Mouse (Mus musculus) right cerebral cortex, adult 2 months (tissue): ENCODE results near the gene Ucp3.

Source experiments
- DNase-seq, 2 experiments: peaks; one replicate each; pipeline ENCODE4 v3.0.0; 2021 to 2022; ENCODE audit warnings: low spot score in 2 of 2

Ucp3 gene

GRCm38 (mm10) chr7:100472777-100473176 lies at the start of gene Ucp3:
Ucp3 (plus strand) TSS chr7:100472990.
- no peak for DNase-seq

GRCm38 (mm10) chr7:100425795-100426194 lies 47.0 kb upstream of the Ucp3 start:
- DNase-seq = no peak

DNA sequence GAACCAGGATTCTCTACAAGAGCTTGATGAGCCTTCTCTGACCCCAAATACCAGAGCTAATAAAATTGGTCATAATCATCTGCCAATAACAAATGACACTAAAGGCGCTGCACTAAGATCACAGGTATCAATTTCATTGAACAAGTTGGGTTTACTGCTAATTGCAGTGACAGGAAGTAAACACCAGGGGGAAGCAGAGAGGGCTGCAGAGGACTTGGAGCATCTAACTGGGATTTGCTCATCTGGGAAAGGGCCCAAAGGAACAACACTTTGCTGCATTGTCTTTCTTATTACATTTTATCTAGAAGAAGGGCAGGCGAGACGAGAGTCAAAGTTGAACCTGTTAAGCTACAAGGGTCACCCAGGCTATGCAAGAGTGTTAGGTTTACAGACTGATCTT lies 43.7 kb upstream of the Ucp3 start:
- peak; percentile 59 to 71 for DNase-seq

DNA sequence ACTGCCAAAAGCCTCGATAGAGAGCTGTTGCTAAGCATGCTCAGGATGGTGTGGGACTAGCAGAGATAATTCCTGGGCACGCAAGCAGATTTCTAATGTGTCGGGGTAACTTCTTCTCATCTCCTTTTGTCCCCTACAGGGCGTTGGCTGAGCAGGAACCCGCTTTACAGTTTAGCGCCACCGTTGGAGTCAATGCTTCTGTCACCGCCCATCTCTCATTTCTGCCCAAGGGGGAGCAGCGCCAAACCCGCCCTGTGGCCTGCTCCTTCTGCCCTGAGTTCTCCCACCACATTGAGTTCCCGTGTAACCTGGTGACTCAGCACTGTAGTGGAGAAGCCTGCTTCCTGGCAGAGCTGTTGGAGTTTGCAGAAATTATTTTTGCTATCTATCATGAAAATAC lies 42.9 kb upstream of the Ucp3 start:
- no peak for DNase-seq

DNA sequence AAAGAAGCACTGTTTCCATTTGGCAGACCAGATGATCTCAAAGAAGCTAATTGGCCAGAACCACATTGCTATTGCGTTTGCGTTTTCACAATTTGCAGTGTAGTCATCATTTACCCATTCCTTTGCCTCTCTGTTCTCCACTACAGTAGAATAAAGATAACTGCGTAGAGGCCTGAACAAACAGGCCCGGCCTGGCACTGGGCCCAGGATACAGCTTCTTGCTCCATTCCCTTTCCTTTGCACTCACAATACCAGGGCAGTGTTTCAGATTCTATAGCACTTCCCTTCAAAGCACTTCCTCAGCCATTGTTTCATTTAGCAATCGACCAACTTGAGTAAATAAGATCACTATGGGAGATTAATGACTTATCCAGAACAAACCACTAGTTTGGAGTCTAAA lies 41.7 kb upstream of the Ucp3 start:
- peak in 1 of 2 experiments; percentile 16 for DNase-seq

DNA sequence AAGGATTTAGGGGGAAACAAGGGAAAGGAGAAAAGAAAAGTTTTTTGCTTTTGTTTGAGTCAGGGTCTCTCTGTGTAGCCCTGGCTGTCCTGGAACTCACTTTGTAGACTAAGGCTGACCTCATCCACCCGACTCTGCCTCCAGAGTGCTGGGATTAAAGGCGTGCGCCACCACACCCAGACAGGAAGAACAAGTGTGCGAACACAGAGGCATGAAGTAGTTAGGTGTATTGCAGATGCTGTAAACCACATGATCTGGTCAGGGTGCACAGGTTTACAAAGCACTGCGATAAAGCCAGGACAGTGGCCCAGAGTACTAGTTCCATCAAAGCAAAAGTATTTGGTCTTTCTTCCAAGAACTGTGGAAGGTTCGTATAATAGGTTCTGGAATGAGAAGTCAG lies 39.5 kb upstream of the Ucp3 start:
- DNase-seq = no peak

- DNase-seq = no peak
Measured at GRCm38 (mm10) chr7:100443728-100444127, 29.1 kb upstream of the Ucp3 start.

- DNase-seq = peak in 1 of 2 experiments; percentile 18
Measured at GRCm38 (mm10) chr7:100446271-100446670, 26.5 kb upstream of the Ucp3 start.

DNA sequence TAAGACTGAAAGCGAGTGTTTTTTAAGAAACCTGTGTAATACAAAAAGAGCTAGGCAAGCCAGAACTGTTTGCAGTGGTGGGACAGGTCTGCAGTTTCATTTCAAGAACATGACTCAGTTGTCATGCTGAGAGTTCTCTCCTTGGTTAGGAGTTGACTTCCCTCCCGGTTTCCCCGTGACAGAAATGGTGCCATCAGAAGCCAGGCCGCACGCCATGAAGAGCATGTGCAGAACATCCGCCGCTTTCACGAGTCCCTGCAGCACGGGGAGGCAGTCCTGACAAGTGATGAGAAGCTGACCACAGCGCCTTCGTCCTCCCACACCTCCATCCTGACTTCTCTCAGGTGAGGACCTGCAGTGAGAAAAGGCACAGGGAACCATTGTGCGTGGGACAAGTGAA lies 24.3 kb upstream of the Ucp3 start:
- no peak for DNase-seq

GRCm38 (mm10) chr7:100448985-100449384 lies 23.8 kb upstream of the Ucp3 start:
- DNase-seq = no peak

- DNase-seq = no peak
Measured at GRCm38 (mm10) chr7:100458153-100458552, 14.6 kb upstream of the Ucp3 start.

GRCm38 (mm10) chr7:100459862-100460261 lies 12.9 kb upstream of the Ucp3 start:
- no peak for DNase-seq

DNA sequence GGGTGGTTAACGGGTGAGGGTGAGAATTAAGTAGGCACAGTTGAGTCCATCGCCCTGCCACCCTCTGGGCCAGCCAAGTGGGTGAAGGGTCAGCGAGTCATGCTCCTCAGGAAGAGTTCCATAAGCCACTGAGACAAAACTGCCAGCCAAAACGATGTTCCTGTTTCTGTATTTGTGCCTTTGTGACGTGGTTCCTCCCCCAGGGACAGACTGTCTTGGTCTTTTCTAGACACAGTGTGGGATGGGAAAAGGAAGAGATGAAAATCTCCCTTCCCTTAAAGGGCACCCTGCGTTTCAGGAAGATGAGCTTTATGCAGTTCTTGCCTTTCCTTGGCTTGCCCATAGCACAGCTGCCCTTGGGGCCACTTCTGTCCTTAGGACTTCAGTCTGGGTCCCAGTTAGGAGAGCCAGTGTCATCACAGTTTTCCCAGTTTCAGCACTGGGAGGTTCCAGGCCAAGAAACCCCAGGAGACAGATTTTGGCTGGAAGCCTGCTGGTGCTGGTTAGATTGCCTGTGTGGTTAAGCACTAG lies 11.1 kb upstream of the Ucp3 start:
- peak; percentile 66 to 78 for DNase-seq

DNA sequence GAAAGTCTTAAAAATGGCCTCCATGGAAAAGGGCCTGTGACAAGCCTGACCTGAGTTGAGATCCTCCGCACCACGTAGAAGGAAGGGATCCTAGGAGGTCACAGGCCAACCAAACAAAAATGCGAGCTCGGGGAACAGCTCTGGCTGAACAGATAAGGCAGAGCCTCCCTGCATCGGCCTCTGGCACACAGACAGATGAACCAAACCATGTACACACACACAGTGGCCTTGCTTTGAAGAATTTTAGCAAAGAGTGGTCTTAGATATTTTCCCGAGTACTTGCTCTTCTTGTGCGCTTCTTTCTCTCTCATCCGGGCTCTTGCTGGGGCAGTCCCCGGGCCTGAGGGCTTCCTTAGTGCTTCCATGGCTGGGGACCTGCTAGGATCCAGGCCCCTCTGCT lies 9.6 kb upstream of the Ucp3 start:
- no peak for DNase-seq

DNA sequence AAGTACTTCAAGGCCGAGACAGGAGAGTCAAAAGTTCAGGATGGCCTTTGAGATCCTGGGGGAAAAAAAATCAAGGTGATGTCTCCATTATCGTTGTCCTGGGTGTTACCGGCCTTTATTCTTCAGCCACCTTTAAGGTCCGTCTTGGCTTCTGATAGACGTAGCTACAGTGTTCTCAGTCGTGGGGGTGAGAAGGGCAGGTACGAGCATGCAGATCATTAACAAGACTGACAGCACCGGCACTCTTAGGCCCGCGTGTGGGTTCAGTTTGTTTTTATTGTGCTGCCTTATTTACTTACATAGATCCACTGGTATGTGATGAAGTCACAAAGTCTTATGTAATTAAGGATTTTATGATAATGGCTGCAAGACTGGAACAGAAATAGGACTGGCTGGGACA lies 9.0 kb upstream of the Ucp3 start:
- no peak for DNase-seq

- DNase-seq = no peak
Measured at GRCm38 (mm10) chr7:100464248-100464647, 8.5 kb upstream of the Ucp3 start.

DNA sequence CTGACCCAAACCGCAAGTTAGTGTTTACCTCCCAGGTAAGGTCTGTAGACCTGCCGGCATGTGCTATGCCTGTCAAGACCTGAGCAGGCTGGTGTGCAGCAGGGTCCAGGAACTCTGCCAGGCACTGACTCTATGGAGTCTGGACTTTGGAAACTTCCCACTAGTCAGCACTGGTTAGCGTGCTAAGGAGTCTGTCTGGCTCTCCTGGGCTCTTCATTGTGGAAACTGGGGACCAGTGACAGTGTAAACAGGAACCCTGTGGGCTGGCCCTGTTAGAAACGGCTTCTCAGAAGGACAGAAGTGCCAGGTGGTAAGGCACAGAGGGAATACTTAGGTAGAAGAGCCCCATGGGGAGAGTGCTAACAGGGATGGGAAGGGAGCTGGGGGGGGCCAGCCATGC lies 7.5 kb upstream of the Ucp3 start:
- DNase-seq = no peak

DNA sequence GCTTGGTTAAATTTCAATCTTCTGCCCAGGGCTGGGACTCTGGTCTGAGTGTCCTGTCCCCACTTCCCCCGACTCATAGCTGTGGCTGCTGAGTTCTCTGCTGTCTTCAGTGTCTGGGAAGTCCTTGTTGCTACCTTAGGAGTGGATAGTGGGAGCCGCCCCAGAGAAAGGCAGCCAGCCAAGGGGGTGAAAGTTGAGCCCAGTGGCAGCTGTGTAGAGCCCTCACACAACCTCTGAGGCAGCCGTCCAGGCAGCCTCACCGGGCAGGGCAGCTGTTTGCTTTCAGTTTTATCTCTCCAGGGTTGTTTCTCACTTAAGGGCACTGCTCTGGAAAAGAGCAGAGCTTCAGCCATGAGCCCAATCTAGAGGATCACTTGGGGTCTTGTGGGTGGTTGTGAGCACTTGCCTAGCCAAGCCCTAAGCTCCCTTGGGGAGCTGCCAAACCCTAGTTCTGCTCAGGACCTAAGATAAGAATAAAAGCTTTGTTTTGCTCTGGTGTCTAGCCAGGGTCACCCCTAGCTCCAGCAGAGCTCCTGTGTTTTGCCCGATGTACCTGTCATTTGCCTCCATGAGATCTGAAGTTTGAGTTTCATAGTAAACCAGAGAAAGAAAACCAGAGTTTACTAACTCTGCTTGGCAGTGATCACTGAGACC lies 7.0 kb upstream of the Ucp3 start:
- DNase-seq = no peak

DNA sequence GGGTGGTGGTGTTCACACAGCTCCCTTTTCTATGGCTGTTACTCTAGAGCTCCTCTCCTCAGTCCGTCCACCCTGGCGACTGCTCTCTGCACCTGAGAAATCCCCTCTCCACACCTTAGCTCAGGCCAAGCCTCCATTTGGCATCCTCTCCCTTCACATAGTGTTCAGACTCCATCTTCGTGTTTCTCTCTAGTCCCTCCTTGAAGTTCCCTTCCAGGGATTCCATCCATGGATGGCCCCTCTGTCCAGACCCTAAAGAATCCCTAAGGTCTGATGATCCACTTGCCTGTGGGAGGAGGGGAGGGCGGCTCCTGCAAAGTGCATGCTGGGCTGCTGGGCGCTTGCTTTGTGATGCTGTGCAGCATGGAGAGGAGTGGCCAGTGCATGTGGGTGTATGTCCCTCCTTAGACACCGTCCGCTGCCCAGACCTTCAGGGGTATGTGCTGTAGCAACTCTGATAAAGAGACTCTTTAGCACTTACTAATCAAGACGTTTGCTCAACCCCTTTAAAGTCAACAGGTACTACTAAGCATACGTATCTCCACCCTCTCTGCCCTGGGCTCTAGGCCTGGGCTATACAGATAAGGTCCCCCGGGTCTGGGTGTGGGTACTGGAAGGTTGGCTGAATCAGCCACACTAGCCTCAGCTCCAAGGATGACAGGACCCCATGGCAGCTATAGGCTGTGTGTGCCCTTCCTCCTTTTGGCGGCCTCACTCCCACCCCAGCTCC lies 5.8 kb upstream of the Ucp3 start:
- no peak for DNase-seq

DNA sequence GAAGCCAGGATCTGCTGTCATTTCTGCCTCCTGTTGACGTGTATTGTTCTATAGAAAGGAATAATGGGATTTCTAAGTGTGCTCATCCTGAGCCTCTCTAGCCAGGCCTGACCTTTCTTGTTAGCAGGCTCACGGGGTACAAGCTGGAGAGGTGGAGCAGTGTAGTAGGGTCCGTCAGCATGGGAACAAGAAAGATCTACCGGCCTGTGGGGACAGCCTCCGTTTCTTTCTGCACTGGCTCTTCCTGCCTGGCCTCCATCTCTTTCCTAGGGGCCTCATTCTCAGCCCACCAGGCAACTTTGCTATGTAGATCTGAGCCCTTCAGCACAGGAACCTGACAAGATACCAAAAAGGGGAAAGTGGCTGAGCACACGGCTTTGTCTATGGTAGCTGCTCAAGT lies 4.0 kb upstream of the Ucp3 start:
- DNase-seq = no peak

- no peak for DNase-seq
Measured at GRCm38 (mm10) chr7:100469502-100469901, 3.3 kb upstream of the Ucp3 start.

DNA sequence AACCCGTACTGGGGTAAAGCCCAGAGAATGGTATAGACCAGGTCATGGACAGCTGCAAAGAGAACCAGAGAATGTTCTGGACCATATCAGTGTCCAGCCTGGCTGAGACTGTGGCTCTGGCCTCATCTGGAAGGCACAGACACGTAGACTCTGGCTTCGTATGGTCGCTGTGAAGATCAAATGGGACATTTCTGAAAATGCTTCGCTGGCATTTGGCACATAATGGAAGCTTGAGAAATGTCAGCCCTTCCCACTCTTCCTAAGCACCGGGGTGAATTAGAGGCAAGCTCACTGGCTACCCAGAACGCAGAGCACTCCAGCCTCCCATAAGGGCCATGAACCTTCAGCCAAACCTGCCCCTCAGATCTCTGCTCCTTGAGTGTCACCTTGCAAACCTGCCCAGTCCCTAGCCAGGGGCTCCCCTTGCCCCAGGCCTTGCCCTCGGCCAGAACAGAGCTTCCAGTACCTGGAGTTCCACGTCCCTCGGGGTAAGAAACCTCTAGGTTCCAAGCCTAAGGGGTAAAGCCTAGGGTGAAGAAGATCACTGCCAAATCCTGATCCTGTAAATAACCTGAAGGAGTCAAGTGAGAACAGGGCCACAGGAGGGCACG lies 1.9 kb upstream of the Ucp3 start:
- no peak for DNase-seq

GRCm38 (mm10) chr7:100471407-100471797 lies 1.4 kb upstream of the Ucp3 start:
- DNase-seq = no peak
